Mouse (Mus musculus) kidney, adult 2 months (tissue): ENCODE measurements at regions not wholly inside any gene's neighbourhood (a gene's known extent, or its start where the extent isn't known, plus 50 kb on each side); places are given as distances from the start of the nearest gene placed in this dataset.

Experiments
- DNase-seq: peaks from one replicate; pipeline ENCODE4 v3.0.0; 2021
- H3K27ac ChIP-seq: fragments of 200-500 bp; 2 replicates; pipeline ENCODE4 v1.5.1; 2012; ENCODE audit warnings: low read depth, low read length, control low read depth, inconsistent platforms; ENCODE audit not compliant: insufficient read depth
- H3K27me3 ChIP-seq: fragments of 200-500 bp; replicated peaks from 2 replicates; pipeline ENCODE4 v1.6.1; 2012; ENCODE audit warnings: mild to moderate bottlenecking, moderate library complexity, low read length, inconsistent platforms; ENCODE audit not compliant: control insufficient read depth, insufficient read depth
- H3K36me3 ChIP-seq: fragments of 200-500 bp; 2 replicates; pipeline ENCODE4 v1.6.1; 2012; ENCODE audit warnings: mild to moderate bottlenecking, moderate library complexity, low read length, inconsistent platforms; ENCODE audit not compliant: control insufficient read depth, insufficient read depth
- H3K4me1 ChIP-seq: fragments of 200-500 bp; 2 replicates; pipeline ENCODE4 v1.6.1; 2011; ENCODE audit warnings: low read length; ENCODE audit not compliant: control insufficient read depth, insufficient read depth
- H3K4me3 ChIP-seq: fragments of 200-500 bp; 2 replicates; pipeline ENCODE4 v1.5.1; 2011; ENCODE audit warnings: mild to moderate bottlenecking, low read depth, low read length, control low read depth; ENCODE audit not compliant: insufficient read depth
- CTCF ChIP-seq: fragments of 200-500 bp; conservative IDR thresholded peaks from 2 replicates; pipeline ENCODE4 v1.5.1; 2011; ENCODE audit warnings: low read depth, mild to moderate bottlenecking, control low read depth, low read length, moderate library complexity, mixed read lengths; ENCODE audit not compliant: insufficient read depth, insufficient read length
- POLR2A ChIP-seq: fragments of 200-500 bp; IDR thresholded peaks from one replicate; pipeline ENCODE4 v1.6.1; 2011; ENCODE audit warnings: low read depth, low read length, control low read depth
- WGBS: fragments of 180-500 bp; shearing (Covaris S2); methylation state at CpG from one replicate; pipeline ENCODE4 v1.1.7; 2018; 5-methylcytosine and 5-hydroxymethylcytosine counted together

DNA sequence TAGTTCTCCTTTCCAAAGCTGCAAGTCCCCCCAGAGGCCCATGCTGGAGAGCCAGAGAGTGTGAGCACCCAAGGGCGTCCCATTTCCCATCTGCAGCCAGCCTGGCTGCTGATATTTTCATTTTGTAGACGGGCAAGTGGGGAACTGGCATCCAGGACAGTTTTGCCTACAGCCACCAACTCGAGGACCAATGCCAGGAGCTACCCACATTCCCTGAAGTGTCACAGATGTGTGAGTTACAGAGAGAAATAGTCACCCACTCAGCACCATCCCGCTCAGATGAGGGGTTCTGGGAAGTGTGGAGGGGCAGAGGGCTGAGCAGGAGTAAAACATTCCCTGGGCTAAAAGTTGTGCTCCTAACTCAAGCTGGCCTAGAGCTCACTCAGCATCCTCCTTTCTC is 472.6 kb upstream of the Zmiz1 start:
- Histone ChIP-seq H3K36me3 (no peaks in the 10 kb centered on the region), H3K27ac (no peak overlapping the region), H3K27me3 (no peaks in the 10 kb centered on the region), H3K4me3 (no peak overlapping the region), H3K4me1 (no peaks in the 10 kb centered on the region)
- DNase-seq = no peak
- TF ChIP-seq POLR2A = no peak
- no peak for TF ChIP-seq CTCF
- 82% methylated on average over 4 of the region's 4 CpGs for WGBS

DNA sequence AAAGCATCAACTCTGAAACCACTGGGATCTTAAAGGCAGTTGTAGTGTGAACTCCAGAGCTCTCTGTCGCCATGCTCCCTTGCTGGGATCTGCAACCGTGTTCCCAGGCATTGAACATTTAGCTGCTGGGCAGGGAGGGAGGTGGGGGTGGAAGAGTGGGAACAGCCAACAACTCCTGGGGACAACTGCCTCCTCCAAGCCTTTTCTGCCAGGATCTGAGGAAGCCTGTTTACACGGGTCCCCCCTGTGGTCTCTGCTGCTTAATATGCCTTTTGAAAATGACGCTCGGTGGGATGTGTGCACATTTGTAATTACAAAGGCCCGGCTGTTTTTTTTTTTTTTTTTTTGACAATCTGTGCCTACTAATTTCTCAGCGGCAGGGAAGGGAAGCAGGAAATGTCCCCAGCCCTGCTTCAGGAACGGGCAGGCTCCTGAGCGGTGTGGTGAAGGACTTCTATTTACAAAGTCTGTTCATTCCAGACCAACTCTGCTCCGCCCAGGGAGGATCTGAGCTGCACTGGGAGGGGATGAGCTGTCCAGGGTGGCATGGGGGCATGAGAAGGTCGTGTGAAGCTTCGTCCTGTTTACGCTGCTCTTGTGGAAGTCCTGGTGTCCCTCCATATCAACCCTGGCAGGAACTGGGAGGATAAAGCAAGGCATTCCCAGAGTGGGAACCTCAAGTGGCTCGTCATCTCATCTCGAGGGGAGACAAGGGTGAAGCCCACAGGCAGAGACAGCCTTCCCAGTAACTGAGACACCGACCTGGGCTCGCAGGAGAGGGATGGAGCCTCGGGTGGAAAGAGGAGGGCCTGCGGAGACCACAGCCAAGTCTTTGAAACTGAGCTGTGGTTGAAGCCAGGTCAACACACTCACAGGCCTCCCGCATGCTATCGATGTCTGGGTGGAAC is 465.0 kb upstream of the Zmiz1 start:
- no peaks in the 10 kb centered on the region for H3K36me3 ChIP-seq
- TF ChIP-seq POLR2A (no peak), CTCF (no peak)
- WGBS = 57% methylated on average over 21 of the region's 21 CpGs
- no peak overlapping the region for H3K27ac ChIP-seq
- no peak for DNase-seq
- H3K4me3 ChIP-seq = no peak overlapping the region
- H3K4me1 ChIP-seq = no peaks in the 10 kb centered on the region
- no peaks in the 10 kb centered on the region for H3K27me3 ChIP-seq

DNA sequence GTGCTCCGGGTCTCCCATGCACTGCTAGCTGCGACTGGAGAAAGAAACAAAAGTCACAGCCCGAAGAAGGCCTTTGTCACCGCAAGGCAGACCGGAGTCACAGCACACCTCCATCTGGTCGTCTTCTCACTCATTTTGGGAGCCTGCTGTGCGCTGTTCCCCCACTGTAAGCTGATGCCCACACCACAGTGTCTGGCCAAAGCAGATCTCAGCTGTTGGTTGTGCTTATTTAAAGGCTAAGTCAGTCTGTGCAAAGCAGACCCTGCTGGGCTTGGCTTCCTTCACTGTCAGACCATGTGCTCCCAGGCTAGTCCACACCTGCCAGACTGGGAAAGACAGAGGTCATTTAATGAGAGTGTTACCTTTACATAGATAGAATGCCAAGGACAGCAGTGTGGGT is 463.8 kb upstream of the Zmiz1 start:
- H3K27me3 ChIP-seq = no peaks in the 10 kb centered on the region
- no peak overlapping the region for H3K4me3 ChIP-seq
- no peak for DNase-seq
- no peaks in the 10 kb centered on the region for H3K36me3 ChIP-seq
- H3K27ac ChIP-seq = no peak overlapping the region
- TF ChIP-seq CTCF = no peak
- no peak for TF ChIP-seq POLR2A
- H3K4me1 ChIP-seq = no peaks in the 10 kb centered on the region; the same call in 1 of the 2 replicates
- WGBS = 84% methylated on average over 7 of the region's 7 CpGs

DNA sequence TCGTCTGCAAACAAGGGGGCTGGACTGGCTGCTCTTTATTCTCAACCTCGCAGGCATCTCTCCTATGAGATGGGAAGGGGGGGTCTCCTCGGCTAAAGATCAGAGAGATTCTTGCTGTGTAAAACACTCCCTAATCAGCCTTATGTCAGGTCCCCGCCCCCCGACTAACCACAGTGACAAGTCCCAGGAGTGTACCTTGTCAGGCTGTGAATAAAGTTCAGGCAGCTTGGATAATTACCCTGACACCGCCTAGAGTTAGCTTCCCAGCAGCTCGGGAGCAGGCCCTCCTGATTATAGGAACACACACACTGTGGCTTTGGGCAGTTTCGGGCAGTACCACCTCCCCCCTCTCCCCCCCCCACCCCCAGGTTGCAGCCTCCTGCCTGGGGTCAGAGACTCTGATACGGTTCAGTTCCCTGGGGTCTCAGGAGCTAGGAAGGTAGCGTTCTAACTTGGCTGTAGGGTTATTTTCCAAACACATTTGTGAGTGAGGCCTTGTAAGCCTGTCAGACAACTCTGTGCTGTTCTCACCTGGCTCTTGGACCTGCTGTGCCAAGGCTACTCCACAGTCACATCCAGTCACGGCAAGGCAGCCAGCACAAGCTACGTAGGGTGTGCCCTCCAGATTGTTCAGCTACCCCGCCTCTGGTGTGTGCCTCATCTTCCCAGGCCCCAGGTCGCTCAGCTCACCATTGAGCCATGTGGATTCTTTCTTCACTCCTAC is 461.0 kb upstream of the Zmiz1 start:
- no peak overlapping the region for H3K4me3 ChIP-seq
- DNase-seq = peak; percentile 6
- H3K27me3 ChIP-seq = no peaks in the 10 kb centered on the region
- WGBS = 67% methylated on average over 14 of the region's 14 CpGs
- H3K27ac ChIP-seq = no peak overlapping the region
- no peaks in the 10 kb centered on the region for H3K36me3 ChIP-seq
- H3K4me1 ChIP-seq = no peaks in the 10 kb centered on the region; the same call in 1 of the 2 replicates
- no peak for TF ChIP-seq POLR2A
- TF ChIP-seq CTCF = no peak

DNA sequence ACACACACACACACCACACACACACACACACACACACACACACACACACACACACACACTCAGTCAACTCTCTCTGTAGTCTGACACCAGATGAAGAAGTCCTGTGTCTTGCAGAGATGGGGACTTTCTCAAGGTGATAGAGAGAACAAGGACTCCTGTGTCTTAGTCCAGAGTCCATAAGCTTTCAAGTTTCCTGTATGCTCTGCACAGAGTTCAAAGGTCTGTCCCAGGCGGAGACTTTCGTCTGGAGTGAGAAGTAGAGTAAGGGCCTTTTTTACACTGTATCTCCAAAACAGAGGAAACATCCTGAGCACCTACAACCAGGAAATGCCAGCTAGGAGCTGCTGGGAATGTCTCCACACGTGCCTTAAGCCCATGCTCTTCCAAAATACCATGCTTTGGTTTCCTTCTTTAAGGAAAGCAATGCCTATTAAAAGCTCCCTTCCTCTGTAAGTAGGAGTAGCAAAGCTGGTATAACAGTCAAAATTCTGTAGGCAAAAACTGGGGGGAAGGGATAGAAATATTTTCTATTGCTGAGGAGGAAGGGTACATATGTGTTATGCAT is 459.9 kb upstream of the Zmiz1 start:
- DNase-seq = peak; percentile 64
- no peaks in the 10 kb centered on the region for H3K36me3 ChIP-seq
- no peaks in the 10 kb centered on the region for H3K27me3 ChIP-seq

DNA sequence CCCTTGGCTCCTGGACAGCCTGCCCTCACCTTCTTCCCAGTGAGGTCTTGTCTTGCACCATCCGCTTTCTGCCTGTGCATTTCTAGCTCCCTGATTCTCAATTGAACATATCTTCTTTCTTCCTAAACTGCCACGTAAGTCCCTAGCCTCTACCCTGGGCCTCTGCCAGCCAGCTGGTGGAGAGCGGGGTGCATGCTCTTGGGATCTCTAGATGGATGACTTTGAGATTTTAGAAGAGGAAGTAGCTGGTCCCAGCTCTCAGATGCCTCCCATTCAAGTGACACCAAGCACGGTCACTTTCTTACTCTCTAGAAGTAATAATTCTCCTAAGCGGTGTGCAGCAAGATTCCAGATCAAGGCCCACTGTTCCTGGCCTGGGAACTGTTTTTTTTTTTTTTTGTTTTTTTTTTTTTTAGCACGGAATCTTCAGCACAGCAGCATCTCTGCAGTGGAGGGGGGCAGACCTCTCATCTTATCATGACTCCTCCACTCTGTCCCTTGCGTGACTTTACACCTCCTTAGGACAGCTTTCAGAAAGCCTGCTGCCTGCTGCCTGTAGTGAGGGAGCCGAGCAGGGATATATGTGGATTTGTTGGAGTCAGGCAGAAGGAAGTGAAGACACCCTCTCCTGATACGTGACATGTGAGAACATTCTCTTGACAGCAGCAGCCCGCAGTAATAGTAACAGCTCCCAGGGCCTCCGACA is 453.6 kb upstream of the Zmiz1 start:
- Histone ChIP-seq H3K27me3 (no peaks in the 10 kb centered on the region), H3K4me1 (no peaks in the 10 kb centered on the region), H3K4me3 (no peak overlapping the region), H3K27ac (no peak overlapping the region), H3K36me3 (no peaks in the 10 kb centered on the region)
- WGBS = 81% methylated on average over 11 of the region's 11 CpGs
- TF ChIP-seq POLR2A (no peak), CTCF (no peak)
- DNase-seq = no peak

More for the DNA sequence above, 459.9 kb upstream of the Zmiz1 start:
- no peaks in the 10 kb centered on the region; the same call in 1 of the 2 replicates for H3K4me1 ChIP-seq
- H3K4me3 ChIP-seq = no peak overlapping the region
- no peak overlapping the region for H3K27ac ChIP-seq
- TF ChIP-seq CTCF = no peak
- TF ChIP-seq POLR2A = no peak
- 54% methylated on average over 3 of the region's 3 CpGs for WGBS
